Mouse (Mus musculus): ENCODE measurements around the gene Mrps21. TPM values are rescaled to one million over a fixed set of nuclear protein-coding genes. Genes with fewer than 3 reads are reported as not detected.

Gene Mrps21
- total and polyA plus RNA-seq, 3 experiments = 251 to 557 (median 317) TPM

DNA sequence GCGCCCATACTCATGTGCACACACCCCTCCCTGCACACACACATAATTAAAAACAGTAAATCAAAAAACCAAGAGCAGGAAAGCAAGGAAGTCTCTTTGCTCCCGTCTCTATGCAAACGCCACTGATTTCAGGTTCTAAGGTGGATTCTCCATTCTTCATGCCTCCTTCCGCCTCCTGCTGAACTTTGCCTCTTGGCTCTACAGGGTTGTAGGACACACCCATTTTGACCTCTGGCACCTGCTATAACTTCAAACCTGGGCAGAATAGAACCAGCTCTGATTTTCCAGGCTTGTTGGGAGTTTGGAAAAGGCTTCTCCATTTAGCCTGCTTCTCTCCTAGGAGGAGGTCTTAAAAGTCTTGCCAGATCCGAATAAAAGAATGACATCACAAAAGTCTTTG, 13.1 kb upstream of the Mrps21 start:
- in situ Hi-C loops (cut with MboI; ENCODE audit: low pct_ligation_motif_present, low pct_unique_long_range_greater_than_20kb, low sequenced_read_pairs) = no loop called here
- DNase-seq (ENCODE audit: extremely low read depth) = no peak
- Histone ChIP-seq H3K36me3 (replicated peaks in 1 of 2; ENCODE audit: control insufficient read depth in 1 of 2, insufficient read depth in 1 of 2, low read length in 1 of 2) (peaks cover 37 to 81% of the 10 kb centered on the region in 2 experiments), H3K79me2 (replicated peaks; ENCODE audit: control insufficient read depth, extremely low read depth, insufficient read depth, poor library complexity, severe bottlenecking) (no peaks in the 10 kb centered on the region), H3K4me2 (ENCODE audit: insufficient read depth, low read depth, poor library complexity, severe bottlenecking) (no peak overlapping the region), H3K4me1 (ENCODE audit: control insufficient read depth in 1 of 2, insufficient read depth in 2 of 2) (peaks cover 8 to 16% of the 10 kb centered on the region in 2 experiments; a peak in 3 of 4 replicates), H3K27ac (ENCODE audit: insufficient read depth, low read depth) (no peak overlapping the region), H3K9me3 (replicated peaks; ENCODE audit: low read length) (peaks cover 8% of the 10 kb centered on the region), H3K27me3 (replicated peaks) (no peaks in the 10 kb centered on the region), H3K4me3 (replicated peaks in 1 of 3; ENCODE audit: low read depth in 2 of 3, low read length in 2 of 3, poor library complexity in 1 of 3) (no peak overlapping the region), H3K9ac (ENCODE audit: insufficient read depth, low read depth) (no peak overlapping the region)
- TF ChIP-seq USF1 (IDR thresholded peaks at IDR 0.05; ENCODE audit: low read depth, low read length) = no peak
- TF ChIP-seq RCOR1 (conservative IDR thresholded peaks at IDR 0.05; ENCODE audit: low read depth, low read length) = no peak
- TF ChIP-seq RAD21 (IDR thresholded peaks at IDR 0.05; ENCODE audit: low read depth, low read length) = no peak
- no peak for TF ChIP-seq JUN (IDR thresholded peaks at IDR 0.05; ENCODE audit: insufficient read depth, low read depth, low read length)
- no peak for TF ChIP-seq ZMIZ1 (IDR thresholded peaks at IDR 0.05; ENCODE audit: low read depth, low read length)
- TF ChIP-seq ZKSCAN1 (IDR thresholded peaks at IDR 0.05; ENCODE audit: borderline replicate concordance, low read depth, low read length) = no peak
- no peak for TF ChIP-seq BHLHE40 (IDR thresholded peaks at IDR 0.05; ENCODE audit: low read depth, low read length)
- TF ChIP-seq CHD1 (IDR thresholded peaks at IDR 0.05; ENCODE audit: low read depth, low read length) = no peak
- dilution Hi-C loops (cut with MboI; ENCODE audit: extremely low pct_ligation_motif_present, extremely low pct_unique_long_range_greater_than_20kb, low sequenced_read_pairs) = no loop called here

DNA sequence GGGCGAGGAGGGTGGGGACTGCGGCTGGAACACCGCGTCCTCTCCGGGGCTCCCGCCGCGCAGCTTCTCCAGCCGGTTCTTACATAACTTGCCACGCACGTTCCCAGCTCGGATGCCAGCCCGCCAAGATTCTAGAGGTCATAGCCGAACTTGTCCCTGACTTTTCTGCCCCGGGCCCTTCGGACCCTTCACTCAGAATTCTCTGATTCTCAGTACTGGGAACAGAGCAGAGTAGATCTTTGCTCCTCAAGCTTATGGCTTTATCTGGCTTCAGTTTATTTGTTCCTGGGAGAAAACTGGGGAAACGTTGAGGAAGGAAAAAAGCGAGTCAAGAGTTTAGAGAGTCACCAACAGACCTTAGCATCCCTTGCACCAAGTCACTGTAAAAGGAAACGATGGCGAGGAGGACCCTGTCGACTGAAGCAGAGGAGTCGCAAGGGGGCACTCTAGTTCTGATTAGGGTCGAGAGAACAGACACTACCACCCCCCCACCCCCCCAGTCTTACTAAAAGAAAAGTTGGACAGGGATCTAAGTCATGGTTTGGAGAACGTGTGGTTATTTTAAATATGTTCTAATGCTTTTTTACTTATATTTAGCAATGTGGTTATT, 11.6 kb upstream of the Mrps21 start:
- H3K9ac ChIP-seq (ENCODE audit: insufficient read depth, low read depth) = no peak overlapping the region
- H3K27me3 ChIP-seq (replicated peaks) = no peaks in the 10 kb centered on the region
- TF ChIP-seq ETS1 (conservative IDR thresholded peaks at IDR 0.05; ENCODE audit: low read depth, low read length) = no peak
- TF ChIP-seq KAT2A (IDR thresholded peaks at IDR 0.05; ENCODE audit: insufficient replicate concordance, low read length) = no peak
- no peak for TF ChIP-seq USF2 (conservative IDR thresholded peaks at IDR 0.05; ENCODE audit: low read depth, low read length)
- no peak for TF ChIP-seq ZKSCAN1 (IDR thresholded peaks at IDR 0.05; ENCODE audit: borderline replicate concordance, low read depth, low read length)
- TF ChIP-seq JUND (conservative IDR thresholded peaks at IDR 0.05; ENCODE audit: low read depth, low read length) = no peak
- TF ChIP-seq POLR2A (IDR thresholded peaks at IDR 0.05; ENCODE audit: low read depth, low read length) = no peak
- TF ChIP-seq TBP (conservative IDR thresholded peaks at IDR 0.05; ENCODE audit: low read depth, low read length) = no peak
- no peak for TF ChIP-seq ZMIZ1 (IDR thresholded peaks at IDR 0.05; ENCODE audit: low read depth, low read length)
- TF ChIP-seq MAZ (IDR thresholded peaks at IDR 0.05; ENCODE audit: low read depth, low read length) = no peak
- TF ChIP-seq BHLHE40 (IDR thresholded peaks at IDR 0.05; ENCODE audit: low read depth, low read length) = no peak
- no peak for TF ChIP-seq ZNF384 (IDR thresholded peaks at IDR 0.05; ENCODE audit: low read depth, low read length)
- TF ChIP-seq POLR2AphosphoS2 (IDR thresholded peaks at IDR 0.05; ENCODE audit: low read depth, low read length) = no peak
- no peak for TF ChIP-seq MAX (IDR thresholded peaks at IDR 0.05; ENCODE audit: low read length)
- no peak for TF ChIP-seq ZC3H11A (IDR thresholded peaks at IDR 0.05; ENCODE audit: low read depth, low read length)
- no peak for TF ChIP-seq EP300 (IDR thresholded peaks at IDR 0.05; ENCODE audit: low read length)
- TF ChIP-seq HCFC1 (IDR thresholded peaks at IDR 0.05; ENCODE audit: low read depth, low read length) = no peak
- no peak for TF ChIP-seq MAFK (IDR thresholded peaks at IDR 0.05; ENCODE audit: insufficient replicate concordance, low read length)
- no peak for TF ChIP-seq RCOR1 (conservative IDR thresholded peaks at IDR 0.05; ENCODE audit: low read depth, low read length)
- peaks cover 1 to 5% of the 10 kb centered on the region in 2 experiments; a peak in 3 of 4 replicates for H3K4me1 ChIP-seq (ENCODE audit: control insufficient read depth in 1 of 2, insufficient read depth in 2 of 2)
- dilution Hi-C loops (cut with MboI; ENCODE audit: extremely low pct_ligation_motif_present, extremely low pct_unique_long_range_greater_than_20kb, low sequenced_read_pairs) (no loop called here), in situ Hi-C loops (cut with MboI; ENCODE audit: low pct_ligation_motif_present, low pct_unique_long_range_greater_than_20kb, low sequenced_read_pairs) (no loop called here)
- H3K4me3 ChIP-seq (replicated peaks in 1 of 3; ENCODE audit: low read depth in 2 of 3, low read length in 2 of 3, poor library complexity in 1 of 3) = no peak overlapping the region
- H3K36me3 ChIP-seq (replicated peaks in 1 of 2; ENCODE audit: control insufficient read depth in 1 of 2, insufficient read depth in 1 of 2, low read length in 1 of 2) = peaks cover 33 to 77% of the 10 kb centered on the region in 2 experiments
- no peak overlapping the region for H3K4me2 ChIP-seq (ENCODE audit: insufficient read depth, low read depth, poor library complexity, severe bottlenecking)
- H3K9me3 ChIP-seq (replicated peaks; ENCODE audit: low read length) = peaks cover 8% of the 10 kb centered on the region
- DNase-seq (ENCODE audit: extremely low read depth) = no peak
- H3K79me2 ChIP-seq (replicated peaks; ENCODE audit: control insufficient read depth, extremely low read depth, insufficient read depth, poor library complexity, severe bottlenecking) = no peaks in the 10 kb centered on the region
- H3K27ac ChIP-seq (ENCODE audit: insufficient read depth, low read depth) = no peak overlapping the region
